Mouse (Mus musculus): Measurements from ENCODE around the gene Rbm3. TPM values are rescaled to one million over a fixed set of nuclear protein-coding genes. Genes with fewer than 3 reads are reported as not detected.

The Rbm3 gene
- polyA plus RNA-seq, 1 experiment from 2014 or later = 397 TPM

- 88% methylated on average over 4 of the region's 4 CpGs for WGBS
- Histone ChIP-seq H3K36me3 (0 out of 2 replicates have a peak, but pooled peaks cover 3% of the 10 kb centered on the region), H3K27me3 (replicated peaks) (no peaks in the 10 kb centered on the region), H3K27ac (no peak overlapping the region), H3K9ac (no peak overlapping the region), H3K4me3 (no peak overlapping the region), H3K4me1 (no peaks in the 10 kb centered on the region), H3K4me2 (replicated peaks) (no peak overlapping the region), H3K9me3 (no peaks in the 10 kb centered on the region)
- ATAC-seq (ENCODE audit: low FRiP score, low read depth) = no peak
Measured at GRCm38 (mm10) chrX:8164471-8164870, 18.8 kb upstream of the Rbm3 start.

- no peak overlapping the region for H3K4me2 ChIP-seq (replicated peaks)
- H3K4me3 ChIP-seq = no peak overlapping the region
- H3K27ac ChIP-seq = no peak overlapping the region
- H3K4me1 ChIP-seq = no peaks in the 10 kb centered on the region
- H3K9me3 ChIP-seq = no peaks in the 10 kb centered on the region
- H3K27me3 ChIP-seq (replicated peaks) = no peaks in the 10 kb centered on the region
- ATAC-seq (ENCODE audit: low FRiP score, low read depth) = no peak
- H3K9ac ChIP-seq = no peak overlapping the region
- 89% methylated on average over 5 of the region's 5 CpGs for WGBS
- 0 out of 2 replicates have a peak, but pooled peaks cover 3% of the 10 kb centered on the region for H3K36me3 ChIP-seq
Measured at GRCm38 (mm10) chrX:8163076-8163475, 17.4 kb upstream of the Rbm3 start.

- no peak overlapping the region for H3K27ac ChIP-seq
- ATAC-seq (ENCODE audit: low FRiP score, low read depth) = no peak
- H3K4me3 ChIP-seq = peak overlapping the region; percentile 59
- H3K9me3 ChIP-seq = no peaks in the 10 kb centered on the region
- peak overlapping the region; percentile 73 for H3K4me2 ChIP-seq (replicated peaks)
- 72% methylated on average over 7 of the region's 7 CpGs for WGBS
- H3K9ac ChIP-seq = 0 out of 2 replicates have a peak overlapping the region, but pooled peaks have one; percentile 54
- peaks cover 12% of the 10 kb centered on the region for H3K36me3 ChIP-seq
- no peaks in the 10 kb centered on the region for H3K27me3 ChIP-seq (replicated peaks)
- H3K4me1 ChIP-seq = peaks cover 8% of the 10 kb centered on the region; the same call in 1 of the 2 replicates
Measured at GRCm38 (mm10) chrX:8143750-8144149, 1.9 kb downstream of the Rbm3 start.

GRCm38 (mm10) chrX:8142948-8143347 lies 2.7 kb downstream of the Rbm3 start:
- 87% methylated on average over 7 of the region's 7 CpGs for WGBS
- no peak overlapping the region for H3K4me2 ChIP-seq (replicated peaks)
- H3K4me3 ChIP-seq = no peak overlapping the region

GRCm38 (mm10) chrX:8141058-8141457 lies 4.6 kb downstream of the Rbm3 start:
- Histone ChIP-seq H3K9me3 (no peaks in the 10 kb centered on the region), H3K36me3 (peaks cover 12% of the 10 kb centered on the region), H3K4me1 (peaks cover 8% of the 10 kb centered on the region; the same call in 1 of the 2 replicates), H3K27ac (no peak overlapping the region), H3K4me3 (no peak overlapping the region), H3K4me2 (replicated peaks) (no peak overlapping the region), H3K9ac (no peak overlapping the region), H3K27me3 (replicated peaks) (no peaks in the 10 kb centered on the region)
- whole genome bisulfite sequencing = 77% methylated on average over 3 of the region's 3 CpGs
- no peak for ATAC-seq (ENCODE audit: low FRiP score, low read depth)

More at GRCm38 (mm10) chrX:8142948-8143347, 2.7 kb downstream of the Rbm3 start:
- peaks cover 12% of the 10 kb centered on the region for H3K36me3 ChIP-seq
- H3K9ac ChIP-seq = no peak overlapping the region
- no peak for ATAC-seq (ENCODE audit: low FRiP score, low read depth)
- peaks cover 8% of the 10 kb centered on the region; the same call in 1 of the 2 replicates for H3K4me1 ChIP-seq
- H3K27me3 ChIP-seq (replicated peaks) = no peaks in the 10 kb centered on the region
- H3K9me3 ChIP-seq = no peaks in the 10 kb centered on the region
- H3K27ac ChIP-seq = no peak overlapping the region

- H3K4me2 ChIP-seq (replicated peaks) = no peak overlapping the region
- peaks cover 12% of the 10 kb centered on the region for H3K36me3 ChIP-seq
- no peaks in the 10 kb centered on the region for H3K27me3 ChIP-seq (replicated peaks)
- H3K4me3 ChIP-seq = no peak overlapping the region
- H3K4me1 ChIP-seq = peaks cover 8% of the 10 kb centered on the region; the same call in 1 of the 2 replicates
- no peaks in the 10 kb centered on the region for H3K9me3 ChIP-seq
- WGBS = 94% methylated on average over 2 of the region's 2 CpGs
- H3K27ac ChIP-seq = no peak overlapping the region
- H3K9ac ChIP-seq = no peak overlapping the region
- no peak for ATAC-seq (ENCODE audit: low FRiP score, low read depth)
Measured at GRCm38 (mm10) chrX:8140446-8140845, 5.2 kb downstream of the Rbm3 start.

- Histone ChIP-seq H3K36me3 (peaks cover 12% of the 10 kb centered on the region), H3K9me3 (no peaks in the 10 kb centered on the region), H3K27ac (no peak overlapping the region), H3K27me3 (replicated peaks) (no peaks in the 10 kb centered on the region), H3K4me3 (no peak overlapping the region), H3K9ac (no peak overlapping the region), H3K4me2 (replicated peaks) (no peak overlapping the region), H3K4me1 (peaks cover 8% of the 10 kb centered on the region; the same call in 1 of the 2 replicates)
- 40% methylated on average over 1 of the region's 1 CpGs for WGBS
- no peak for ATAC-seq (ENCODE audit: low FRiP score, low read depth)
Measured at GRCm38 (mm10) chrX:8139480-8139879, 6.2 kb downstream of the Rbm3 start.

- Histone ChIP-seq H3K4me2 (replicated peaks) (no peak overlapping the region), H3K27me3 (replicated peaks) (no peaks in the 10 kb centered on the region), H3K36me3 (no peaks in the 10 kb centered on the region; the same call in 1 of the 2 replicates), H3K4me1 (no peaks in the 10 kb centered on the region), H3K9ac (no peak overlapping the region), H3K4me3 (no peak overlapping the region), H3K27ac (no peak overlapping the region), H3K9me3 (no peaks in the 10 kb centered on the region)
- ATAC-seq (ENCODE audit: low FRiP score, low read depth) = no peak
- 62% methylated on average over 2 of the region's 2 CpGs for WGBS
Measured at GRCm38 (mm10) chrX:8135886-8136285, 9.8 kb downstream of the Rbm3 start.

GRCm38 (mm10) chrX:8132017-8132976 lies 13.4 kb downstream of the Rbm3 start, which contains the start of gene Wdr13:
Wdr13 (minus strand) TSS chrX:8132892.
- H3K9me3 ChIP-seq = no peaks in the 10 kb centered on the region
- H3K36me3 ChIP-seq = peaks cover 14% of the 10 kb centered on the region
- H3K4me3 ChIP-seq = peak within 1 kb of the TSS; percentile 43
- ATAC-seq (ENCODE audit: low FRiP score, low read depth) = peak; percentile 89
- peak within 1 kb of the TSS; percentile 19 for H3K9ac ChIP-seq
- H3K27ac ChIP-seq = peak within 1 kb of the TSS; percentile 65
- no peaks in the 10 kb centered on the region for H3K4me1 ChIP-seq
- no peaks in the 10 kb centered on the region for H3K27me3 ChIP-seq (replicated peaks)
- H3K4me2 ChIP-seq (replicated peaks) = peak within 1 kb of the TSS; percentile 51
- WGBS = 11% methylated on average over 39 of the region's 40 CpGs

GRCm38 (mm10) chrX:8131393-8131792 lies 14.3 kb downstream of the Rbm3 start:
- H3K27ac ChIP-seq = no peak overlapping the region
- 93% methylated on average over 17 of the region's 17 CpGs for WGBS
- H3K9me3 ChIP-seq = no peaks in the 10 kb centered on the region

GRCm38 (mm10) chrX:8125235-8125634 lies 20.4 kb downstream of the Rbm3 start:
- H3K9me3 ChIP-seq = no peaks in the 10 kb centered on the region
- no peak overlapping the region for H3K4me2 ChIP-seq (replicated peaks)
- H3K4me3 ChIP-seq = no peak overlapping the region
- no peak for ATAC-seq (ENCODE audit: low FRiP score, low read depth)
- H3K9ac ChIP-seq = no peak overlapping the region
- no peaks in the 10 kb centered on the region for H3K27me3 ChIP-seq (replicated peaks)
- WGBS = 84% methylated on average over 7 of the region's 7 CpGs
- no peaks in the 10 kb centered on the region for H3K4me1 ChIP-seq
- H3K36me3 ChIP-seq = peaks cover 25% of the 10 kb centered on the region
- no peak overlapping the region for H3K27ac ChIP-seq

More at GRCm38 (mm10) chrX:8131393-8131792, 14.3 kb downstream of the Rbm3 start:
- Histone ChIP-seq H3K9ac (no peak overlapping the region), H3K27me3 (replicated peaks) (no peaks in the 10 kb centered on the region), H3K4me2 (replicated peaks) (peak overlapping the region; percentile 51), H3K36me3 (peaks cover 15% of the 10 kb centered on the region), H3K4me1 (no peaks in the 10 kb centered on the region), H3K4me3 (peak overlapping the region; percentile 18; the same call in 1 of the 2 replicates)
- ATAC-seq (ENCODE audit: low FRiP score, low read depth) = peak; percentile 8; the same call in 1 of the 2 replicates

GRCm38 (mm10) chrX:8123821-8124470 lies 21.7 kb downstream of the Rbm3 start:
- ATAC-seq (ENCODE audit: low FRiP score, low read depth) = no peak
- no peaks in the 10 kb centered on the region for H3K27me3 ChIP-seq (replicated peaks)
- no peak overlapping the region for H3K27ac ChIP-seq
- H3K9ac ChIP-seq = no peak overlapping the region
- WGBS = 91% methylated on average over 6 of the region's 6 CpGs
- no peak overlapping the region for H3K4me3 ChIP-seq
- H3K9me3 ChIP-seq = no peaks in the 10 kb centered on the region
- peaks cover 18% of the 10 kb centered on the region for H3K36me3 ChIP-seq
- H3K4me2 ChIP-seq (replicated peaks) = no peak overlapping the region
- H3K4me1 ChIP-seq = no peaks in the 10 kb centered on the region
